Mouse (Mus musculus) limb, embryonic 15.5 days (tissue): Measurements from ENCODE around the gene C330021F23Rik. TPM values are rescaled to one million over a fixed set of nuclear protein-coding genes. Genes with fewer than 3 reads are reported as not detected.

ENCODE experiments used
- ATAC-seq: fragments of 200-750 bp; cut with Nextera tagmentation; 2 replicates; pipeline ENCODE4 v1.8.0; 2017; ENCODE audit warnings: low read depth, moderate TSS enrichment; ENCODE audit not compliant: insufficient number of reproducible peaks, low FRiP score, low TSS enrichment
- H3K27ac ChIP-seq: fragments of 300-500 bp; sonication (generic); 2 replicates; pipeline ENCODE4 v1.5.1; 2015; ENCODE audit warnings: moderate library complexity, mild to moderate bottlenecking, inconsistent platforms
- H3K27me3 ChIP-seq: fragments of 300-500 bp; sonication (generic); 2 replicates; pipeline ENCODE4 v1.6.1; 2015; ENCODE audit warnings: inconsistent platforms
- H3K36me3 ChIP-seq: fragments of 300-500 bp; sonication (generic); 2 replicates; pipeline ENCODE4 v1.6.1; 2015; ENCODE audit warnings: inconsistent platforms
- H3K4me1 ChIP-seq: fragments of 300-500 bp; sonication (generic); 2 replicates; pipeline ENCODE4 v1.6.1; 2015; ENCODE audit warnings: inconsistent platforms
- H3K4me2 ChIP-seq: fragments of 300-500 bp; sonication (generic); 2 replicates; pipeline ENCODE4 v1.6.1; 2015; ENCODE audit warnings: mild to moderate bottlenecking, inconsistent platforms
- H3K4me3 ChIP-seq: fragments of 300-500 bp; sonication (generic); 2 replicates; pipeline ENCODE4 v1.5.1; 2015; ENCODE audit warnings: mild to moderate bottlenecking, inconsistent platforms
- H3K9ac ChIP-seq: fragments of 300-500 bp; sonication (generic); 2 replicates; pipeline ENCODE4 v1.6.1; 2015; ENCODE audit warnings: inconsistent platforms
- H3K9me3 ChIP-seq: fragments of 300-500 bp; sonication (generic); 2 replicates; pipeline ENCODE4 v1.6.1; 2016; ENCODE audit warnings: inconsistent platforms
- WGBS: fragments of 180-500 bp; shearing (Covaris S2); methylation state at CpG from one replicate; pipeline ENCODE4 v1.1.7; 2015; 5-methylcytosine and 5-hydroxymethylcytosine counted together
- polyA plus RNA-seq: library from polyadenylated mRNA; unstranded; fragments of >200 nt; fragmentation: Nextera tagmentation; extraction: Ambion mirVana; gene quantifications from 2 replicates; pipeline ENCODE4 v1.2.1, GENCODE M21; 2015

The C330021F23Rik gene
- polyA plus RNA-seq, 1 experiment from 2014 or later: 0.47 TPM

DNA sequence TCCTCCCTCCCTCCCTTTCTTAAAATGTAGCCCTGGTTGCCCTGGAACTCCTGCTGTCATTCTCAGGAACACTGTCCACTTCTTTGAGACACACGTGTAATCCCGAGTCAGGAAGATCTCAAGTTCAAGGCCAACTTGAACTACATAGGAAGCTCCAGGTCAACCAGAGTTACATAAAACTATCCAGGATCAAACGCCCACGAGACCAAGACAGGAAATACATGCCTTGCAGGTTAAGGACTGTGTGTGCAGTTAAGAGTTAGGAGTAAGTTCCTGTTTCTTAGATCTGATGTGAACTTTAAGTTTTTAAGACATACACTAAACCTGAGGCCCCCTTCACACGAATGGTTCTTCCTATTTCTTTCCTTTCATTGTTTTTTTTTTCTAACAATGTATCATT lies 59.2 kb downstream of the C330021F23Rik start:
- H3K27ac ChIP-seq: no peak overlapping the region
- no peak overlapping the region for H3K4me3 ChIP-seq
- H3K36me3 ChIP-seq: no peaks in the 10 kb centered on the region
- H3K9ac ChIP-seq: no peak overlapping the region
- ATAC-seq: no peak
- no peaks in the 10 kb centered on the region for H3K9me3 ChIP-seq
- peaks cover 21% of the 10 kb centered on the region; the same call in 1 of the 2 replicates for H3K27me3 ChIP-seq
- no peak overlapping the region for H3K4me2 ChIP-seq
- WGBS: 57% methylated on average over 5 of the region's 5 CpGs
- peaks cover 19% of the 10 kb centered on the region for H3K4me1 ChIP-seq

DNA sequence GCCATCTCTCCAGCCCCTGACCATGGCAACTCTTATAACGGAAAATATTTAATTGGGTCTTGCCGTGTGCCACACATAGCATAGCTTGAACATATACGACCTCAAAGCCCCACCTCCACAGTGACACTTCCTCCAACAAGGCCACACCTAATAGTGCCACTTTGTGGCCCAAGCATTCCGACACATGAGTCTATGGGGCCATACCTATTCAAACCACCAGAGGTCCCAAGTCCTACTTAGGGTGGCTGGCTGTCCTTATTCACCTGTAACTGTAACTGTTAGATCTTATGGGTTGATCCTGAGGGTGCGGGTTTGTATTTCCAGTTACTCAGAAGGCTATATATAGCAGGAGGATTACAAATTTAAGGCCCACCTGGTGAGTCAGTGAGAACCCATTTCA lies 60.2 kb downstream of the C330021F23Rik start:
- peaks cover 15% of the 10 kb centered on the region for H3K4me1 ChIP-seq
- no peak overlapping the region for H3K4me2 ChIP-seq
- no peaks in the 10 kb centered on the region for H3K36me3 ChIP-seq
- H3K9ac ChIP-seq: no peak overlapping the region
- 23% methylated on average over 5 of the region's 5 CpGs for WGBS
- H3K9me3 ChIP-seq: no peaks in the 10 kb centered on the region
- ATAC-seq: no peak
- peaks cover 21% of the 10 kb centered on the region; the same call in 1 of the 2 replicates for H3K27me3 ChIP-seq
- no peak overlapping the region for H3K4me3 ChIP-seq
- no peak overlapping the region for H3K27ac ChIP-seq

DNA sequence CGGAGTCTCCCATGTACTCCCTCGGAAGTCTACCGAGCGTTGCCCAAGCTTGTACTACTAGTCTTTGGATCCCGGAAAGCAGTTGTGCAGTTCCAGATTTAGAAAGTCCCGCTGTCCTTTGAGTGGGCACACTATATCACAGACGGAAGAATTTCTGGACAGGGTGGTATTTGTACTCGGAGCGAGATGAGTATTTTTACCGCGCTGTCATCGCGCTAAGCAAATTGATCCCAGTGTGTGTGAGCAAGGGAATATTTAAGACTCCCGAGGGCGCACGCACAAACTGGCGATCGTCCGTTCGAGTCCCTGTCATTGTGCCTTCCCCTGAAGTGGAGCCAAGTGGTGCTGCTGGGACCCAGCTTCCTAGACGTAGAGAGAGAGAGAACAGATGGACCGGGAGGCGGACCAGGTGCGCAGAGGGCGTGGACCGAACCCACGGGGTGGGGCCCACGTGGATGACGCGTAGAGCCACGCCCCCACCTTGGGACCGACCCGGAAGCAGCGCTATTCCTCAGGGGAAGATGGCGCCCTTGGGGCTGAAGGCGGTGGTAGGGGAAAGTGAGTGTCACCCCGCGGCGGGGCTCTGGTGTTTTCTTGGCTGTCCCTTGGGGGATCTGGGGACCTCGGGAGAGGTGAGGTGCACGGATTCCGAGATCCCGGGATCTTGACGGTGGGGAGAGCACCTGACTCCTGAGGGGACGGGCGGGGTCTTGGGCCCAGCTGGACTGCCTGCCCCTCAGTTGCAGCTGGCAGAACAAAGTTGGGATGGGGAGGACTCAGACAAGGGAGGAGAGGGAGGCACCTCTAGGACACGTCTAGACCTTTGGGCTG lies 63.1 kb downstream of the C330021F23Rik start, which contains the start of gene Stxbp2:
TSS of gene Stxbp2 (plus strand) at position 309 of the 831 bp plus-strand sequence.
- peak within 1 kb of the TSS; percentile 26 for H3K9ac ChIP-seq
- H3K27me3 ChIP-seq: peaks cover 21% of the 10 kb centered on the region; the same call in 1 of the 2 replicates
- H3K4me2 ChIP-seq: peak within 1 kb of the TSS; percentile 68
- H3K36me3 ChIP-seq: no peaks in the 10 kb centered on the region
- H3K4me1 ChIP-seq: peaks cover 15% of the 10 kb centered on the region
- no peaks in the 10 kb centered on the region for H3K9me3 ChIP-seq
- H3K27ac ChIP-seq: no peak within 1 kb of the TSS
- peak within 1 kb of the TSS; percentile 49 for H3K4me3 ChIP-seq
- WGBS: 6% methylated on average over 47 of the region's 47 CpGs
- ATAC-seq: peak; percentile 75; the same call in 1 of the 2 replicates

DNA sequence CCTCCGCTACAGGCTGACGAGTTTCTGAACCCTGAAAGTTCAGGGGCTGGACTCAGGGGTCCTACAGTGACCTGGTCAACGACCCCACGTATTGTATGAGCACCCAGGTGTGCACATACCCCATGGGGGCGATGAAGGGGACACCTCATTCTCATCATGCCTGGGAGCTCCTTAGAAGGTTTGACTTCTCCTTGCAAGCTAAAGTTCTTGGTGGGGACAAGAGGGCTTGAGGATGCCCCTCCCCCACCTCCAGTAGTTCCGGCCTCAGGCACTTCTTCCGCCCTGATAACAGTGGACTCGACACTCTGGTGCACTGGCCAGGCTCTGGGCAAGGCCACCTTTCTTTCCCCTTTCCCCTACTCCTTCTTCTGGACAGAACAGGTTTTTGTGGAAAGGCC lies 63.7 kb downstream of the C330021F23Rik start:
- Histone ChIP-seq H3K27me3 (peaks cover 21% of the 10 kb centered on the region; the same call in 1 of the 2 replicates), H3K4me1 (peaks cover 15% of the 10 kb centered on the region), H3K4me2 (peak overlapping the region; percentile 68), H3K27ac (no peak overlapping the region), H3K9me3 (no peaks in the 10 kb centered on the region), H3K9ac (peak overlapping the region; percentile 26; the same call in 1 of the 2 replicates), H3K4me3 (peak overlapping the region; percentile 49), H3K36me3 (0 out of 2 replicates have a peak, but pooled peaks cover 4% of the 10 kb centered on the region)
- 17% methylated on average over 8 of the region's 8 CpGs for WGBS
- ATAC-seq: 0 out of 2 replicates have a peak, but pooled peaks have one; percentile 8

Other genes starting within 250 kb of the C330021F23Rik start
- gene A430078G23Rik, start 214.6 kb upstream of the C330021F23Rik start, polyA plus RNA-seq: 0.20 and 0.32 TPM in 2 replicates
- 8.4 and 9.0 TPM in 2 replicates for gene Arhgef18, start 175.0 kb upstream of the C330021F23Rik start, polyA plus RNA-seq
- gene Pex11g, start 100.3 kb upstream of the C330021F23Rik start, polyA plus RNA-seq: 5.6 and 6.2 TPM in 2 replicates
- not detected in 2 replicates for gene Tex45, start 97.1 kb upstream of the C330021F23Rik start, polyA plus RNA-seq
- gene Zfp358, start 74.9 kb upstream of the C330021F23Rik start, polyA plus RNA-seq: 43.7 and 45.9 TPM in 2 replicates
- gene Mcoln1, start 67.5 kb upstream of the C330021F23Rik start, polyA plus RNA-seq: 50.8 and 53.3 TPM in 2 replicates
- 21.8 and 23.5 TPM in 2 replicates for gene Pnpla6, start 52.6 kb upstream of the C330021F23Rik start, polyA plus RNA-seq
- 11.4 and 11.6 TPM in 2 replicates for gene Camsap3, start 19.3 kb downstream of the C330021F23Rik start, polyA plus RNA-seq
- gene Xab2, start 53.3 kb downstream of the C330021F23Rik start, polyA plus RNA-seq: 50.1 and 52.3 TPM in 2 replicates
- gene Pet100, start 53.6 kb downstream of the C330021F23Rik start, polyA plus RNA-seq: 94.9 and 112 TPM in 2 replicates
- 0.12 TPM in 1 of 2 replicates, not detected in the other for gene Pcp2, start 57.6 kb downstream of the C330021F23Rik start, polyA plus RNA-seq
- gene Stxbp2, start 63.0 kb downstream of the C330021F23Rik start, polyA plus RNA-seq: 42.5 and 43.0 TPM in 2 replicates
- gene Retn, start 87.8 kb downstream of the C330021F23Rik start, polyA plus RNA-seq: not detected in 2 replicates
- gene Mcemp1, start 97.8 kb downstream of the C330021F23Rik start, polyA plus RNA-seq: 0.51 and 1.1 TPM in 2 replicates
- 7.6 and 9.9 TPM in 2 replicates for gene Fcor, start 104.4 kb downstream of the C330021F23Rik start, polyA plus RNA-seq
- 37.7 and 39.0 TPM in 2 replicates for gene Trappc5, start 108.3 kb downstream of the C330021F23Rik start, polyA plus RNA-seq
- gene Fcer2a, start 126.2 kb downstream of the C330021F23Rik start, polyA plus RNA-seq: 0.17 and 0.33 TPM in 2 replicates
- gene Clec4g, start 152.7 kb downstream of the C330021F23Rik start, polyA plus RNA-seq: not detected in 2 replicates
- 0.52 and 0.77 TPM in 2 replicates for gene Cd209a, start 181.0 kb downstream of the C330021F23Rik start, polyA plus RNA-seq